Mouse (Mus musculus) lung, adult 2 months (tissue): Measurements from ENCODE around the gene Ehmt2.

Experiments
- CTCF ChIP-seq: fragments of 200-500 bp; IDR thresholded peaks from 2 replicates; pipeline ENCODE4 v1.5.1; 2011; ENCODE audit warnings: mild to moderate bottlenecking, low read length, control low read depth; ENCODE audit not compliant: insufficient read depth
- POLR2A ChIP-seq: fragments of 200-500 bp; IDR thresholded peaks from 2 replicates; pipeline ENCODE4 v1.6.1; 2011; ENCODE audit warnings: low read depth, mild to moderate bottlenecking, control low read depth, low read length, borderline replicate concordance; ENCODE audit errors: extremely low read depth

GRCm38 (mm10) chr17:34897373-34898159 lies 703 bp upstream of the Ehmt2 start:
- TF ChIP-seq POLR2A: no peak
- TF ChIP-seq CTCF: no peak
